Mouse (Mus musculus) MEL (cell line): ENCODE results near the gene Cyp27b1. TPM values are rescaled to one million over a fixed set of nuclear protein-coding genes. Genes with fewer than 3 reads are reported as not detected.

Experiments
- DNase-seq: peaks from one replicate; pipeline ENCODE4 v3.0.0; 2011; ENCODE audit warnings: low read depth, low spot score
- H3K27ac ChIP-seq: 2 replicates; pipeline ENCODE4 v1.5.1; 2012; ENCODE audit warnings: low read depth, mild to moderate bottlenecking, control low read depth, low read length, moderate library complexity; ENCODE audit not compliant: control insufficient read depth
- H3K27me3 ChIP-seq, 2 experiments: fragments of 150-350 bp in 1 of 2; sonication (generic) in 1 of 2; 2 replicates each; pipeline ENCODE4 v1.6.1; 2012; ENCODE audit warnings: low read length in 2 of 2, mild to moderate bottlenecking in 2 of 2, improper control_type of control experiment in 1 of 2, moderate library complexity in 1 of 2; ENCODE audit not compliant: insufficient read depth in 2 of 2, control insufficient read depth in 1 of 2
- H3K36me3 ChIP-seq, 2 experiments: 2 replicates each; pipeline ENCODE4 v1.6.1; 2012 to 2014; ENCODE audit warnings: low read length in 2 of 2, improper control_type of control experiment in 1 of 2, inconsistent platforms in 1 of 2, mild to moderate bottlenecking in 1 of 2; ENCODE audit not compliant: insufficient read depth in 2 of 2, control insufficient read depth in 1 of 2
- H3K4me1 ChIP-seq, 2 experiments: fragments of 150-350 bp in 1 of 2; sonication (generic) in 1 of 2; 2 replicates each; pipeline ENCODE4 v1.6.1; 2012; ENCODE audit warnings: low read length in 2 of 2, improper control_type of control experiment in 1 of 2, mild to moderate bottlenecking in 1 of 2; ENCODE audit not compliant: insufficient read depth in 2 of 2, control insufficient read depth in 1 of 2
- H3K4me3 ChIP-seq, 2 experiments: fragments of 150-350 bp in 1 of 2; sonication (generic) in 1 of 2; 2 replicates each; pipeline ENCODE4 v1.5.1; 2012; ENCODE audit warnings: low read depth in 2 of 2, low read length in 2 of 2, mild to moderate bottlenecking in 2 of 2, moderate library complexity in 2 of 2, control low read depth in 1 of 2, improper control_type of control experiment in 1 of 2; ENCODE audit not compliant: control insufficient read depth in 1 of 2, insufficient read depth in 1 of 2
- H3K79me2 ChIP-seq: 2 replicates; pipeline ENCODE4 v1.6.1; 2012; ENCODE audit warnings: mild to moderate bottlenecking, low read length, moderate library complexity; ENCODE audit not compliant: control insufficient read depth, poor library complexity, insufficient read depth
- H3K9ac ChIP-seq: 2 replicates; pipeline ENCODE4 v1.6.1; 2012; ENCODE audit warnings: low read depth, mild to moderate bottlenecking, control low read depth, low read length, moderate library complexity; ENCODE audit not compliant: control insufficient read depth, poor library complexity, severe bottlenecking
- H3K9me3 ChIP-seq: fragments of 150-350 bp; sonication (generic); replicated peaks from 2 replicates; pipeline ENCODE4 v1.6.1; 2012; ENCODE audit warnings: mild to moderate bottlenecking, low read length, improper control_type of control experiment, moderate library complexity; ENCODE audit not compliant: insufficient read depth
- BHLHE40 ChIP-seq: IDR thresholded peaks from 2 replicates; pipeline ENCODE4 v1.6.1; 2012; ENCODE audit warnings: low read depth, mild to moderate bottlenecking, inconsistent platforms, low read length, improper control_type of control experiment, borderline replicate concordance
- CTCF ChIP-seq, 3 experiments: IDR thresholded peaks in 2 of 3; conservative IDR thresholded peaks in 1 of 3; 2 replicates each; pipeline ENCODE4 v1.5.1; 2011 to 2012; ENCODE audit warnings: low read length in 3 of 3, low read depth in 2 of 3, mild to moderate bottlenecking in 2 of 3, improper control_type of control experiment in 1 of 3, inconsistent platforms in 1 of 3, mixed read lengths in 1 of 3, moderate library complexity in 1 of 3; ENCODE audit not compliant: control insufficient read depth in 1 of 3, insufficient read depth in 1 of 3, poor library complexity in 1 of 3, severe bottlenecking in 1 of 3
- GATA1 ChIP-seq: IDR thresholded peaks from 2 replicates; pipeline ENCODE4 v1.6.1; 2011; ENCODE audit warnings: low read depth, low read length, improper control_type of control experiment
- MXI1 ChIP-seq: IDR thresholded peaks from 2 replicates; pipeline ENCODE4 v1.6.1; 2011; ENCODE audit warnings: mild to moderate bottlenecking, low read depth, low read length, improper control_type of control experiment
- MYB ChIP-seq: IDR thresholded peaks from 2 replicates; pipeline ENCODE4 v1.6.1; 2011; ENCODE audit warnings: mild to moderate bottlenecking, low read depth, low read length, improper control_type of control experiment
- POLR2AphosphoS5 ChIP-seq: IDR thresholded peaks from 2 replicates; pipeline ENCODE4 v1.6.1; 2012; ENCODE audit warnings: low read depth, borderline replicate concordance, mild to moderate bottlenecking, inconsistent platforms, low read length, moderate library complexity, mixed read lengths
- RAD21 ChIP-seq: IDR thresholded peaks from 2 replicates; pipeline ENCODE4 v1.6.1; 2011; ENCODE audit warnings: mild to moderate bottlenecking, low read depth, low read length, improper control_type of control experiment
- SIN3A ChIP-seq: IDR thresholded peaks from 2 replicates; pipeline ENCODE4 v1.6.1; 2012; ENCODE audit warnings: low read length, improper control_type of control experiment, inconsistent platforms
- UBTF ChIP-seq: IDR thresholded peaks from 2 replicates; pipeline ENCODE4 v1.6.1; 2012; ENCODE audit warnings: low read depth, mild to moderate bottlenecking, inconsistent platforms, low read length, improper control_type of control experiment, moderate library complexity, borderline replicate concordance; ENCODE audit not compliant: insufficient read depth
- USF1 ChIP-seq: IDR thresholded peaks from 2 replicates; pipeline ENCODE4 v1.6.1; 2014; ENCODE audit warnings: low read depth, mild to moderate bottlenecking, inconsistent platforms, low read length, improper control_type of control experiment, moderate library complexity
- ZC3H11A ChIP-seq: IDR thresholded peaks from 2 replicates; pipeline ENCODE4 v1.6.1; 2012; ENCODE audit warnings: low read depth, mild to moderate bottlenecking, inconsistent platforms, low read length, improper control_type of control experiment
- ZMIZ1 ChIP-seq: IDR thresholded peaks from 2 replicates; pipeline ENCODE4 v1.6.1; 2012; ENCODE audit warnings: low read depth, mild to moderate bottlenecking, inconsistent platforms, low read length, improper control_type of control experiment, moderate library complexity
- ZNF384 ChIP-seq: IDR thresholded peaks from 2 replicates; pipeline ENCODE4 v1.6.1; 2012; ENCODE audit warnings: low read depth, mild to moderate bottlenecking, inconsistent platforms, low read length, improper control_type of control experiment
- polyA plus RNA-seq, 2 experiments: library from polyadenylated mRNA; stranded (reverse) in 1 of 2; unstranded in 1 of 2; fragments of >175 nt in 1 of 2; fragments of >200 nt in 1 of 2; gene quantifications; 2 replicates each; pipeline versions ENCODE4 v1.2.1 to v1.2.4; 2012; ENCODE audit warnings: low replicate concordance in 2 of 2, low read depth in 1 of 2; ENCODE audit not compliant: insufficient read length in 2 of 2, insufficient read depth in 1 of 2, missing spikeins in 1 of 2
- total RNA-seq: library from RNA; depleted of rRNA; stranded (reverse); fragments of 300-350 nt; gene quantifications from 2 replicates; pipeline ENCODE4 v1.2.3, GENCODE M21; 2012

The Cyp27b1 gene
- total and polyA plus RNA-seq, 3 experiments: 0.23 to 0.93 TPM; not detected in 1

DNA sequence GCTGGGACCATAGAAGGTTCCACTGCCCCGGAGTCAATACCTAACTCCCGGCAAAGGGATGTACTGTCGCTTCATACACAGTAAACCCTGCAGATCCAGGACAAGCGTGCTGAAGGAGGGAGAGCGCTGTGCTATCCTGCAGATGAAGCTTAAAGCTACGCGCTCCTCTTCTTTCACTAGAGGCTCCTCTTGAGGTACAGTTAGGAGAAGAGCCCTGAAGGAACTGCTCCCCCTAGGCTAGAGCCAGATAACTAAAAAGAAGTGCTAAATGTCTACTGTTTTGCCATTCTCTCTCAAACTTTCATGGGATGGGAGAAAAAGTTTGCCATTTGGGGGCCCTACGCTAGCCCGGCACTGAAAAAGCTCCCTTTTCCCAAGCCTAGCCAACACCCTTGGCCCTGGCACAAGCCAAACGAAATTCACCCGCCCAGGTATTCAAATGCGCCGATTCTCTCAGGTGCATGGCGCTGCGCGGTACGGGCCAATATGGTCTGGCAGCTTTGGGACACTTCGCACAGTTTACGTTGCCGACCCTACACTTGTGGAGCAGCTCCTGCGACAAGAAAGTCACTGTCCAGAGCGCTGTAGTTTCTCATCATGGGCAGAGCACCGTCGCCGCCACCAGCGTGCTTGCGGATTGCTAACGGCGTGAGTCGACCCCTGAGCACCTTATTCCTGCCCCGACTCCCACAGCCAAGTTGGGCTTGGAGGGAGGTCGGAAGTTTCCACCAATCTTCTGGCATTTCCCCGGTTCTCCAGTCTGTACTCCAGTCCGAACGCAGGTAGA, 751 bp downstream of the Cyp27b1 start:
- no peak for TF ChIP-seq POLR2AphosphoS5
- TF ChIP-seq MYB: no peak
- TF ChIP-seq USF1: no peak
- no peak for TF ChIP-seq RAD21
- TF ChIP-seq ZMIZ1: no peak
- no peak for TF ChIP-seq MXI1
- TF ChIP-seq, all 39 proteins: peak for 0
- H3K9ac ChIP-seq: no peak overlapping the region
- no peaks in the 10 kb centered on the region for H3K27me3 ChIP-seq
- H3K4me3 ChIP-seq: no peak overlapping the region
- H3K9me3 ChIP-seq: no peaks in the 10 kb centered on the region
- H3K27ac ChIP-seq: no peak overlapping the region
- peaks cover 0 to 5% of the 10 kb centered on the region in 2 experiments; a peak in 2 of 4 replicates for H3K36me3 ChIP-seq
- no peaks in the 10 kb centered on the region for H3K79me2 ChIP-seq
- no peak for DNase-seq
- peaks cover 2 to 5% of the 10 kb centered on the region in 2 experiments for H3K4me1 ChIP-seq

DNA sequence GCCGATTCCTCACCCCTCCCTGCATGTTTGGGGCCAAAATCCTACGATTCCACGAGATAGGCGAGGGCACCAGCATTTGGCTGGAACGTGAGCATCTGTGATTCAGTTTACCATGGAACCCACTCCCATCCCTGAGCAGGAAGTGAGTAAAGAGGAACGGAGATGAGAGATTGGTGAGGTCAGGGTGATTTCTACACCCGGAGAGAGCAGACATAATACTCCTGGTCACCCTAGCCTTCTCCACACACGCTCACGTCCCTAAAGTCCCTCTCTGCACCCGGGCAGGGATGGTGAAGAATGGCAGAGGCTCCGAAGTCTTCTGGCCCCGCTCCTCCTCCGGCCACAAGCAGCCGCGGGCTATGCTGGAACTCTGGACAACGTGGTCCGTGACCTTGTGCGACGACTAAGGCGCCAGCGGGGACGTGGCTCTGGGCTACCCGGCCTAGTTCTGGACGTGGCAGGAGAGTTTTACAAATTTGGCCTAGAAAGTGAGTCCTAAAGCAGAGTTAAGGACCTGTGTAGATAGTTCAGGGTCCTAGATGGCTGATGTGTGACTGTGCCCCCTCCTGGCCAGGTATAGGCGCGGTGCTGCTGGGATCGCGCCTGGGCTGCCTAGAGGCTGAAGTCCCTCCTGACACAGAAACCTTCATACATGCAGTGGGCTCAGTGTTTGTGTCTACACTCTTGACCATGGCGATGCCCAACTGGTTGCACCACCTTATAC, 1.5 kb downstream of the Cyp27b1 start:
- no peaks in the 10 kb centered on the region for H3K27me3 ChIP-seq
- TF ChIP-seq CTCF (IDR thresholded peaks at IDR 0.05 in 2 of 3, conservative IDR thresholded peaks at IDR 0.05 in 1 of 3; ENCODE audit: control insufficient read depth in 1 of 3, insufficient read depth in 1 of 3, low read depth in 2 of 3, low read length in 3 of 3, poor library complexity in 1 of 3, severe bottlenecking in 1 of 3): peak in 1 of 3 experiments; percentile 21; a peak in 1 of 6 replicates
- TF ChIP-seq GATA1: no peak
- H3K36me3 ChIP-seq: peaks cover 0 to 5% of the 10 kb centered on the region in 2 experiments; a peak in 2 of 4 replicates
- no peak overlapping the region for H3K27ac ChIP-seq
- peaks cover 2 to 5% of the 10 kb centered on the region in 2 experiments for H3K4me1 ChIP-seq
- H3K4me3 ChIP-seq: no peak overlapping the region
- H3K9ac ChIP-seq: no peak overlapping the region
- no peak for DNase-seq
- no peaks in the 10 kb centered on the region for H3K9me3 ChIP-seq
- no peaks in the 10 kb centered on the region for H3K79me2 ChIP-seq

DNA sequence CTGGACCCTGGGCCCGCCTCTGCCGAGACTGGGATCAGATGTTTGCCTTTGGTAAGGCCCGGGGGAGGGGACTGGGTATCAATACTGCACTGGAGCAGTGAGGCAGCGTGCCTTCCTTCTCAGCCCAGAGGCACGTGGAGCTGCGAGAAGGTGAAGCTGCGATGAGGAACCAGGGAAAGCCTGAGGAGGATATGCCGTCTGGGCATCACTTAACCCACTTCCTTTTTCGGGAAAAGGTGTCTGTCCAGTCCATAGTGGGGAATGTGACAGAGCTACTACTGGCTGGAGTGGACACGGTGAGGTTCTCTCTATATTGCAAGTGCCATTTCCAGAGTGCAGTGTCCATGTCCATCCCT, 2.0 kb downstream of the Cyp27b1 start:
- H3K27ac ChIP-seq: no peak overlapping the region
- H3K36me3 ChIP-seq: peaks cover 0 to 5% of the 10 kb centered on the region in 2 experiments; a peak in 2 of 4 replicates
- H3K27me3 ChIP-seq: no peaks in the 10 kb centered on the region
- no peaks in the 10 kb centered on the region for H3K9me3 ChIP-seq
- no peaks in the 10 kb centered on the region for H3K79me2 ChIP-seq
- TF ChIP-seq ZC3H11A (no peak), SIN3A (no peak), UBTF (no peak), BHLHE40 (no peak), ZNF384 (no peak)
- no peak overlapping the region for H3K4me3 ChIP-seq
- no peak overlapping the region for H3K9ac ChIP-seq
- peaks cover 2 to 5% of the 10 kb centered on the region in 2 experiments for H3K4me1 ChIP-seq
- no peak for DNase-seq
